Mouse (Mus musculus) embryonic fibroblast, embryonic 13.5 days (primary cell): ENCODE results near the gene Fam241b. TPM values are rescaled to one million over a fixed set of nuclear protein-coding genes. Genes with fewer than 3 reads are reported as not detected.

Experiments used
- H3K27ac ChIP-seq: 2 replicates; pipeline ENCODE4 v1.5.1; 2012; ENCODE audit warnings: low read length, control low read depth, inconsistent platforms; ENCODE audit not compliant: insufficient read depth
- H3K4me1 ChIP-seq: 2 replicates; pipeline ENCODE4 v1.6.1; 2011; ENCODE audit warnings: low read length; ENCODE audit not compliant: control insufficient read depth, insufficient read depth
- H3K4me3 ChIP-seq: 2 replicates; pipeline ENCODE4 v1.5.1; 2011; ENCODE audit warnings: mild to moderate bottlenecking, control low read depth, low read length; ENCODE audit not compliant: insufficient read depth
- CTCF ChIP-seq: IDR thresholded peaks from 2 replicates; pipeline ENCODE4 v1.5.1; 2011; ENCODE audit warnings: mild to moderate bottlenecking, control low read depth, low read length, moderate library complexity, borderline replicate concordance; ENCODE audit not compliant: insufficient read depth
- POLR2A ChIP-seq: IDR thresholded peaks from 2 replicates; pipeline ENCODE4 v1.6.1; 2011; ENCODE audit warnings: low read depth, mild to moderate bottlenecking, control low read depth, low read length, moderate library complexity
- polyA plus RNA-seq: library from polyadenylated mRNA; stranded (reverse); fragments of >200 nt; gene quantifications from 2 replicates; pipeline ENCODE4 v1.2.4, GENCODE M21; 2011; ENCODE audit warnings: low read depth; ENCODE audit not compliant: missing spikeins, insufficient read length

Fam241b gene
- polyA plus RNA-seq, 1 experiment, result 0.81 TPM

GRCm38 (mm10) chr10:62104835-62105576, 38.7 kb downstream of the Fam241b start:
- Histone ChIP-seq H3K4me1 (no peaks in the 10 kb centered on the region), H3K4me3 (no peak overlapping the region), H3K27ac (no peak overlapping the region)
- TF ChIP-seq POLR2A (no peak), CTCF (peak; percentile 59)

GRCm38 (mm10) chr10:62101504-62102439, 41.9 kb downstream of the Fam241b start:
- Histone ChIP-seq H3K4me1 (no peaks in the 10 kb centered on the region), H3K4me3 (no peak overlapping the region), H3K27ac (no peak overlapping the region)
- TF ChIP-seq POLR2A, result no peak
- peak; percentile 58; the same call in 1 of the 2 replicates for TF ChIP-seq CTCF

- Histone ChIP-seq H3K27ac (no peak overlapping the region), H3K4me1 (no peaks in the 10 kb centered on the region), H3K4me3 (no peak overlapping the region)
- no peak for TF ChIP-seq CTCF
- TF ChIP-seq POLR2A, result no peak
Measured at GRCm38 (mm10) chr10:62099749-62100403, 43.8 kb downstream of the Fam241b start.

GRCm38 (mm10) chr10:62094401-62094800, 49.3 kb downstream of the Fam241b start:
- TF ChIP-seq CTCF, result no peak
- TF ChIP-seq POLR2A, result no peak
- H3K27ac ChIP-seq, result no peak overlapping the region
- no peak overlapping the region for H3K4me3 ChIP-seq
- H3K4me1 ChIP-seq, result no peaks in the 10 kb centered on the region

GRCm38 (mm10) chr10:62093903-62094302, 49.8 kb downstream of the Fam241b start:
- TF ChIP-seq CTCF (no peak), POLR2A (no peak)
- no peak overlapping the region for H3K27ac ChIP-seq
- no peaks in the 10 kb centered on the region for H3K4me1 ChIP-seq
- no peak overlapping the region for H3K4me3 ChIP-seq

- Histone ChIP-seq H3K4me1 (no peaks in the 10 kb centered on the region), H3K27ac (no peak overlapping the region), H3K4me3 (no peak overlapping the region)
- TF ChIP-seq CTCF (no peak), POLR2A (no peak)
Measured at GRCm38 (mm10) chr10:62089486-62089885, 54.2 kb downstream of the Fam241b start.

GRCm38 (mm10) chr10:62089071-62089470, 54.6 kb downstream of the Fam241b start:
- Histone ChIP-seq H3K27ac (no peak overlapping the region), H3K4me3 (no peak overlapping the region), H3K4me1 (no peaks in the 10 kb centered on the region)
- TF ChIP-seq POLR2A (no peak), CTCF (no peak)

- Histone ChIP-seq H3K4me1 (no peaks in the 10 kb centered on the region), H3K4me3 (no peak overlapping the region), H3K27ac (no peak overlapping the region)
- no peak for TF ChIP-seq POLR2A
- TF ChIP-seq CTCF, result no peak
Measured at GRCm38 (mm10) chr10:62088411-62088810, 55.3 kb downstream of the Fam241b start.

GRCm38 (mm10) chr10:62086826-62087225, 56.9 kb downstream of the Fam241b start:
- H3K27ac ChIP-seq, result no peak overlapping the region
- H3K4me3 ChIP-seq, result no peak overlapping the region
- TF ChIP-seq POLR2A (no peak), CTCF (no peak)
- H3K4me1 ChIP-seq, result no peaks in the 10 kb centered on the region
